In genomic region chr3:68592575-68592974, GRCm38 (mm10) we compare ENCODE assay signal across 18 mouse cellular contexts.
A peak's percentile ranks its signal among the peaks of the same experiment; 100 is the strongest.
DNase-seq lines count a peak whose midpoint lies in the region; ATAC-seq and TF ChIP-seq lines count a peak whose summit lies in the region.
"Had no signal": no experiment of that assay in that cellular context is flagged by ENCODE, and none has a peak within 500 bp of the region (broad histone marks: within the 10 kb centered on the region; RNA-seq: fewer than 3 reads in every experiment).

No protein-coding gene starts in this region.

- H3K9me3 ChIP-seq in kidney, embryonic 15.5 days (replicated peaks), result no peaks in the 10 kb centered on the region
- H3K9me3 ChIP-seq in lung, embryonic 14.5 days (ENCODE audit: low read depth, low read length), result no peaks in the 10 kb centered on the region
- H3K9me3 ChIP-seq in intestine, embryonic 16.5 days (ENCODE audit: control insufficient read depth, low read length), result no peaks in the 10 kb centered on the region
- H3K9me3 ChIP-seq: forebrain, embryonic 12.5 days; liver, embryonic 13.5 days; midbrain, embryonic 12.5 days; neural tube, embryonic 15.5 days had no signal

- H3K36me3 ChIP-seq in kidney, embryonic 15.5 days, result no peaks in the 10 kb centered on the region
- H3K36me3 ChIP-seq in lung, embryonic 14.5 days (ENCODE audit: insufficient read depth), result no peaks in the 10 kb centered on the region
- H3K36me3 ChIP-seq in intestine, embryonic 16.5 days (ENCODE audit: control insufficient read depth, insufficient read depth, low read length), result no peaks in the 10 kb centered on the region
- H3K36me3 ChIP-seq: liver, embryonic 13.5 days; midbrain, embryonic 12.5 days had no signal

- WGBS in kidney, embryonic 15.5 days, result 59% methylated on average over 10 of the region's 10 CpGs
- 69% methylated on average over 10 of the region's 10 CpGs for WGBS in lung, embryonic 14.5 days
- 64% methylated on average over 10 of the region's 10 CpGs for WGBS in intestine, embryonic 16.5 days

- H3K27ac ChIP-seq in gastrocnemius, adult 2 months, result peak overlapping the region; percentile 93
- peak overlapping the region; percentile 43 for H3K27ac ChIP-seq in kidney, embryonic 15.5 days
- H3K27ac ChIP-seq in lung, embryonic 14.5 days (ENCODE audit: low read depth), result 0 out of 2 replicates have a peak overlapping the region, but pooled peaks have one; percentile 20
- H3K27ac ChIP-seq in intestine, embryonic 16.5 days (ENCODE audit: low read length), result 0 out of 2 replicates have a peak overlapping the region, but pooled peaks have one; percentile 27
- H3K27ac ChIP-seq: forebrain, embryonic 12.5 days; midbrain, embryonic 12.5 days; neural tube, embryonic 15.5 days had no signal

- H3K4me3 ChIP-seq in gastrocnemius, adult 2 months, result peak overlapping the region; percentile 26; the same call in 1 of the 2 replicates
- no peak overlapping the region for H3K4me3 ChIP-seq in kidney, embryonic 15.5 days (replicated peaks)
- H3K4me3 ChIP-seq in lung, embryonic 14.5 days (ENCODE audit: low read depth, low read length), result no peak overlapping the region
- H3K4me3 ChIP-seq in intestine, embryonic 16.5 days (ENCODE audit: low read length), result no peak overlapping the region
- H3K4me3 ChIP-seq: forebrain, embryonic 12.5 days; liver, embryonic 13.5 days; midbrain, embryonic 12.5 days; neural tube, embryonic 15.5 days had no signal

- TF ChIP-seq CTCF in gastrocnemius, adult 2 months (IDR thresholded peaks at IDR 0.05), result no peak
- TF ChIP-seq CTCF in lung, embryonic 14.5 days (IDR thresholded peaks at IDR 0.05; ENCODE audit: low read depth), result no peak

- no peaks in the 10 kb centered on the region for H3K27me3 ChIP-seq in kidney, embryonic 15.5 days
- H3K27me3 ChIP-seq in lung, embryonic 14.5 days (ENCODE audit: insufficient read depth, low read length), result no peaks in the 10 kb centered on the region
- no peaks in the 10 kb centered on the region for H3K27me3 ChIP-seq in intestine, embryonic 16.5 days (replicated peaks; ENCODE audit: control insufficient read depth, insufficient read depth, low read length)
- H3K27me3 ChIP-seq: forebrain, embryonic 12.5 days; liver, embryonic 13.5 days; midbrain, embryonic 12.5 days; neural tube, embryonic 15.5 days had no signal

- DNase-seq in gastrocnemius, adult 2 months, result no peak
- DNase-seq in gastrocnemius, postnatal 10 days, result no peak
- DNase-seq in kidney, adult 8-10 months, result no peak
- DNase-seq in lung, embryonic 14.5 days, result no peak
- no peak for DNase-seq in lung, postnatal 14 days
- DNase-seq in urinary bladder, postnatal 36 days (ENCODE audit: low spot score in 2 of 2), result no peak
- DNase-seq: adrenal gland, postnatal 36 days; cerebellum, adult 9-10 months; liver, embryonic 13.5 days; lung, postnatal 10 days; right cerebral cortex, adult 18-20 months; right cerebral cortex, postnatal 4 days; thymus, postnatal 14 days had no signal

- H3K4me2 ChIP-seq in kidney, embryonic 15.5 days, result no peak overlapping the region
- no peak overlapping the region for H3K4me2 ChIP-seq in lung, embryonic 14.5 days
- no peak overlapping the region for H3K4me2 ChIP-seq in intestine, embryonic 16.5 days (ENCODE audit: low read depth, low read length)
- H3K4me2 ChIP-seq: forebrain, embryonic 12.5 days; midbrain, embryonic 12.5 days; neural tube, embryonic 15.5 days had no signal

- intact Hi-C loops in gastrocnemius, adult 2 months (cut with DNase I), result no loop called here

- peaks cover 48% of the 10 kb centered on the region for H3K4me1 ChIP-seq in kidney, embryonic 15.5 days
- peaks cover 4% of the 10 kb centered on the region; the same call in 1 of the 2 replicates for H3K4me1 ChIP-seq in lung, embryonic 14.5 days (ENCODE audit: insufficient read depth)
- H3K4me1 ChIP-seq in intestine, embryonic 16.5 days (ENCODE audit: control insufficient read depth, insufficient read depth, low read length), result peaks cover 12% of the 10 kb centered on the region

- no peak for ATAC-seq in kidney, embryonic 15.5 days (replicated peaks; ENCODE audit: low FRiP score)
- no peak for ATAC-seq in lung, embryonic 14.5 days (ENCODE audit: insufficient read depth)
- no peak for ATAC-seq in intestine, embryonic 16.5 days

- no peak overlapping the region for H3K9ac ChIP-seq in kidney, embryonic 15.5 days
- H3K9ac ChIP-seq in lung, embryonic 14.5 days, result no peak overlapping the region
- H3K9ac ChIP-seq in intestine, embryonic 16.5 days (ENCODE audit: low read depth, low read length), result no peak overlapping the region
- H3K9ac ChIP-seq: forebrain, embryonic 12.5 days; liver, embryonic 13.5 days; midbrain, embryonic 12.5 days; neural tube, embryonic 15.5 days had no signal

Comparison
In these comparisons a context has a peak if more than half of its experiments do, and no peak if none do; other contexts are left out.
1. H3K27ac ChIP-seq: peak in every context shown above with its lines; median percentile 93 in gastrocnemius, adult 2 months; 43 in kidney, embryonic 15.5 days; 27 in intestine, embryonic 16.5 days; 20 in lung, embryonic 14.5 days.